Mouse (Mus musculus) right cerebral cortex, adult 2 months (tissue): ENCODE data around the gene Armcx2.
"Not testable (repeated sequence)": the region's sequence is repeated elsewhere in the genome, so short reads cannot be mapped to it uniquely, and the experiment has no call there.

Experiments
- DNase-seq, 2 experiments: peaks; one replicate each; pipeline ENCODE4 v3.0.0; 2021 to 2022; ENCODE audit warnings: low spot score in 2 of 2

The Armcx2 gene

DNA sequence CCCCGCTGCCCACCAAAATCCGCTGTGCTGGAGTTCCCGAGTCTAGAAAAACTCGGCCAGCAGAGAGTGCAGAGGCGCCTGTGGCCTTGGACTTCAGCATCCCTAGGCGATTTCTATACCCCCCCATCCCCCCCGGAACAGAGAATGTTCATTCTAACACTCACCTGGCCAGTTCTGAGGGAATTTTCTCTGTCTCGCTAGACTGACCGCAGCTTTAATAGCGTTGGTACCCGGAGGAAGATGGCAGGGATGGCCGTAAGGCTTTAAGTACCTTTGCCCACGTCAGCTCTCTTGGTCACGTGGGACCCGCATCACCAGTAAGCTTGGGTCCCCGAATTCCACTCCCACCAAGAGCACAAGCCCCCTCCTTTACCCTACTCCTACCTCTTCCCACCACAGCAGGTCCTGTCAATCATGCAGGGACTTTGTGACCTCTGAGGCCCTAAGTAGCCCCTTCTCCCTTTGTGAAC, at the start of gene Armcx2:
Gene Armcx2, minus strand, starts transcription at position 467 of the 470 bp plus-strand sequence.
- peak; percentile 56 to 57 for DNase-seq

GRCm38 (mm10) chrX:134849662-134850061, 40.6 kb upstream of the Armcx2 start:
- no peak for DNase-seq

GRCm38 (mm10) chrX:134844424-134844823, 35.4 kb upstream of the Armcx2 start:
- no peak for DNase-seq

GRCm38 (mm10) chrX:134830508-134830907, 21.5 kb upstream of the Armcx2 start:
- no peak for DNase-seq

DNA sequence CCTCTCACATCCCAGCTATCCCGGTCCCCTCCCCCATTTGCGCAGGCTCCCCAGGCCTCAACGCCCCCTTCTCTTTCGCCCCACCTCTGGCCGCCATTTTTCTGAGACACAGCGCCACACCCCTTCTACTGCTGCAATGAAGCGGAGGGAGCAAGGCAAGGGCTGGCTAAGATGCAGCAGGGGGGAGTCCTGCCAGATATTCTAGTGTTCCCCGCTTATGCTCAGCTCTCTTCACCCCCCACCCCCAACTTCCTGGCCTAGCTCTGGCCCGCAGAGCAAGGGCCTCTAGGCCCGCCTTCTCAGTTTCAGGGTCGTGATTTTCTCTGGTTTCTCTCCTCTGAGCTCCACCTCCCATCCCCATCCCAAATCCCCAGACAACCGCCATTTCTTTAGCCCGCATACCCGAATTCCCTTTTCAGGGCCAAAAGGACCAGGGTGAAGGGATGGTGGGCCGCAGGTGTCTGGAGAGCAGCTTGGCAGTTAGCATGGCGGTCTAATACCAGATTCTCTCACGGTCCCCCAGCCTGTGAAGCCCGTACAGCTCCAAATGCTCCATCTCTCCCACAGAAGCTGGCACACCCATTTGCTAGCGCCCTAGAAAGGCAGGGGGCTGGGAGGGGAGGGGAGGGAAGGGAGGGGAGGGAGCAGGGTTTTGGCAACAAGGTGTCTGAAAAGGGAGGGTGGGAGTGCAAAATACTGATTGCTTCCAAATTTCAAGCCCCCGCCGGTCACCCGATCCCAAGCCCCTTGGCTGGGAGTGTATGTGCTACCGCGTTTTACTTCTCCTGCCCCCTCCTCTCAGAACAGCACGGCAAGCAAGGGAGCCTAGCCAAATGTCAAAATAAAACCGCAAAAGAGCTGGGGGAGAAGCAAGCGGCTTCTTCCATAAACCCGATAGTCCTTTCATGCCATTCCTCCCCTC, 927 bp downstream of the Armcx2 start:
- peak; percentile 36 to 47 for DNase-seq

DNA sequence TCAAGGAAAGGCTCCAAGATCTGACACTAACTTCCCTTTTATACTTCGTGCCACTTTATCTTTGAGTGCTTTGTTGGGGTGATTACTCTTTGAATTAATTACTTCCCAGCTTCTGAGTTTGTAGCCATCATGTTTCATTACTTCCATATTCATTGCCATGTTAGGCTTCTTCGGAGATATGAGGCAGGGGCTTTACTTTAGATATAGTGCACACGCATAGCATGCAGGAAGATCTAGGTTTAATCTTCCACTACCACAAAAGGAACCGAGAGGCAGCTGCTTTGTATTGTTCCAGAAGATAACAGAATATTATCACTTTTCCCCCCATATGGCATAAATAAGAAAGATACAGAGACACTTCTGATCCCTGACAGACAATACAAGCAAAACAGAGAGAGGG, 21.3 kb downstream of the Armcx2 start:
- no peak for DNase-seq

DNA sequence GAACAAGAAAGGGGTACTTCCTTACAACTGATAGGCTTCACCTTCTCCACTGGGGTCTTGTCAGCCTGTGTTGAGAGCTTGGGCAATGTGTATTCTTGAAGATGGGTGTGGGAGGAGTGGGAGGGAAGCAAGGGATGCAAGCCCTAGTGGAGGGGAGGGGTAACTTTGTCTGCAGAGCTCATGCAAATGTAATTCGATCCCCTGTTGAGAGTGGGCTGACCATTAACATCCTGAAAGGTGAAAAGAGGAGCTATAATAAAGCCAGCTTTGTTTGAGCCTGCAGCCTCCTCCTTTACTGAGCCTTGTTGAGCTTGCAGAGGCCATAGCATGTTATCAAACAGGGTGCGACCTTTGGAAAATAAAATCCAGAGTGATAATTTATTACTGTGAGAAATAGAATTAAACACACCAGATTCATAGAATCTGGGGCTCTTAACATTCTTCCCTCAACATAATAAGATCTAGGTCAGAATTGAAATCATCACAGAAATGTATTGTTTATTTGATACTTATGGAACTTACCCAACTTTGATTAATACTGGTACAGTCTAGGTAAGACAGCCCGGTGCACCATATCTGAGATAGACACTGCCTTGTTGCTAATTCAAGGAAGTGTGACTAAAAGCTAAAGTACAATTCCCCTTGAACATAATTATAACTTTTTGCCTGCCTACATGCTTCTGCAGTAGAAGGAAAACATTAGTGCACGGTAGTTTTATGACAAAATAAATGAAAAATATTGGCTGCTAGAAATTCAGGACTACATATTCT, 45.4 kb downstream of the Armcx2 start:
- not testable (repeated sequence) for DNase-seq

DNA sequence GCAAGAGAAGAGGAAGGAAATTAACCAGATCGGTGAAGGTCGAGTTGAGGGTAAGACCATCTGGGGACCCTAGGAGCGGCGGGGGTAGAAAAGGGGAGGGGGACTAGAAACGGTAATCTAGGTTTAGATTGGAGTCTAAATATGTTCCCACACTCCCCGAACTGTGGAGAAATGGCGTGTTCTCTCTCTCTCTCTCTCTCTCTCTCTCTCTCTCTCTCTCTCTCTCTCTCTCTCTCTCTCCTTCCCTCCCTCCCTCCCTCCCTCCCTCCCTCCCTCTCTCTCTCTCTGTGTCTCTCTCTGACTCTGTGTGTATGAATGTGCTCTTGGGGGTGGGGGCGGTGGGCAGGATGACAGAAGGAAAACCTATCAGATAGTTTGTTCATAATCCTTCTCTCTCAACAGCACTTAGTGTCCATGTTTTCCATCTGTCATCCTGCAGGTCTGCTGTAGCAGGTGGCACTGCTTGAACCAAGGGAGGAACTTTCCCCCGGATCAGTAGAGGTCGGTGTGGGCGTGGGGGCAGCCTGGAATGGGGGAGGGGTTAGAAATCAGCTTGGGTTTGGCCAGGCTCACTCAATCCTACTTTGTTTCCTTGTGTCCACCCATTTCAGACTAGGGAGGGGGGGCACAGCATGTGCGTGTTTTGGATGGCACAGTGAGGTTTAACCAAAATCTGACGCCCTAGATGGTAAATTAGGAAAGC, 51.6 kb downstream of the Armcx2 start:
- no peak for DNase-seq

GRCm38 (mm10) chrX:134756434-134757292, 52.4 kb downstream of the Armcx2 start, which contains the start of gene Armcx3:
Gene Armcx3 (plus strand): TSS chrX:134756595.
- peak; percentile 59 to 61 for DNase-seq
